Mouse (Mus musculus) heart, embryonic 12.5 days (tissue): ENCODE data around the gene Olfr212. TPM values are rescaled to one million over a fixed set of nuclear protein-coding genes. Genes with fewer than 3 reads are reported as not detected.
"Not testable (repeated sequence)": the region's sequence is repeated elsewhere in the genome, so short reads cannot be mapped to it uniquely, and the experiment has no call there.

ENCODE experiments used
- ATAC-seq: fragments of 200-750 bp; cut with Nextera tagmentation; 2 replicates; pipeline ENCODE4 v1.8.0; 2017; ENCODE audit warnings: moderate TSS enrichment, moderate library complexity; ENCODE audit not compliant: insufficient number of reproducible peaks, low FRiP score
- H3K27ac ChIP-seq: fragments of 300-500 bp; sonication (generic); 2 replicates; pipeline ENCODE4 v1.5.1; 2016; ENCODE audit warnings: mild to moderate bottlenecking, moderate library complexity; ENCODE audit not compliant: poor library complexity, severe bottlenecking
- H3K27me3 ChIP-seq: fragments of 300-500 bp; sonication (generic); replicated peaks from 2 replicates; pipeline ENCODE4 v1.6.1; 2016; ENCODE audit warnings: mild to moderate bottlenecking, moderate library complexity
- H3K36me3 ChIP-seq: fragments of 300-500 bp; sonication (generic); 2 replicates; pipeline ENCODE4 v1.6.1; 2016; ENCODE audit warnings: mild to moderate bottlenecking, moderate library complexity
- H3K4me1 ChIP-seq: fragments of 300-500 bp; sonication (generic); replicated peaks from 2 replicates; pipeline ENCODE4 v1.6.1; 2016; ENCODE audit warnings: mild to moderate bottlenecking
- H3K4me2 ChIP-seq: fragments of 300-500 bp; sonication (generic); 2 replicates; pipeline ENCODE4 v1.6.1; 2016; ENCODE audit warnings: mild to moderate bottlenecking, moderate library complexity
- H3K4me3 ChIP-seq: fragments of 300-500 bp; sonication (generic); 2 replicates; pipeline ENCODE4 v1.5.1; 2016; ENCODE audit warnings: mild to moderate bottlenecking
- H3K9ac ChIP-seq: fragments of 300-500 bp; sonication (generic); 2 replicates; pipeline ENCODE4 v1.6.1; 2016; ENCODE audit warnings: mild to moderate bottlenecking, moderate library complexity
- H3K9me3 ChIP-seq: fragments of 300-500 bp; sonication (generic); replicated peaks from 2 replicates; pipeline ENCODE4 v1.6.1; 2016; ENCODE audit warnings: mild to moderate bottlenecking, moderate library complexity
- WGBS: fragments of 180-500 bp; shearing (Covaris S2); methylation state at CpG from one replicate; pipeline ENCODE4 v1.1.7; 2016; 5-methylcytosine and 5-hydroxymethylcytosine counted together
- polyA plus RNA-seq: library from polyadenylated mRNA; unstranded; fragments of >200 nt; fragmentation: Nextera tagmentation; extraction: Ambion mirVana; gene quantifications from 2 replicates; pipeline ENCODE4 v1.2.1, GENCODE M21; 2016

Gene Olfr212
- not detected in 2 replicates for polyA plus RNA-seq

DNA sequence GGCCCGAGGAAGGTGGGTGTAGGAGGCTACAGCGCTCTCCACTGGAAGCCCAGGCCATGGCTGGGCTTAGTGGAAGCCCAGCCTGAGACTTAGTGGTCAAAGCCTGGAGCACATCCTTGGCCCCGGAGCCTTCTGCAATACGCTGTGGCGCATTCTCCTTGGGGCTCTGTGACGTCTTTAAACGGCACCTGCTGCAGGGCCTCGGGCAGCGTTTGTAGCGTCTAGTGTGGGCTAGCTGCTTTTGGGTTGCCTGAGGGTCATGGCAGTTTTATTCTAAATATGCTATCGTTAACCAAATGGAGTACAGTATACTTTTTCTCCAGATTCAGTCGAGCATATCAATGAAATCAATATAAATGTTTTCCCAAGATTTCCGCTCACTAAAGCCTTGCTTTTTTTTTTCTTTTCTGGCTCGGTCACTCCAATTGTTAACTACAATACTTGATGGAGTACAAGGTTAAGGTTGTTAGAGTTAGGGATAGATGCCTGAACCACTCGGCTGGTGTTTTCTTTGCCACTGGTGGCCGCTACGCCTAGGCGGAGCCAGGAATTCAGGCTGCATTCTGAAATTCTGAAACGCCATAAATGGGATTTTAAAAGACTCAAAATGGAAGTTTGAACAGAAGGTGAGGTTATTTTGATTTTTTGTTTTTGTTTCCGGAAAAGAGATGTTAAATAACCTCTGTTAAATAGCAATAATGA lies at the start of gene Olfr212:
Olfr212 (plus strand) TSS at position 215 of the 702 bp plus-strand sequence.
- H3K27me3 ChIP-seq, ATAC-seq, H3K36me3 ChIP-seq, H3K4me1 ChIP-seq, H3K4me3 ChIP-seq, H3K9ac ChIP-seq, H3K4me2 ChIP-seq, H3K27ac ChIP-seq: not testable (repeated sequence)
- peaks cover 31% of the 10 kb centered on the region for H3K9me3 ChIP-seq
- WGBS: 81% methylated on average over 20 of the region's 20 CpGs

DNA sequence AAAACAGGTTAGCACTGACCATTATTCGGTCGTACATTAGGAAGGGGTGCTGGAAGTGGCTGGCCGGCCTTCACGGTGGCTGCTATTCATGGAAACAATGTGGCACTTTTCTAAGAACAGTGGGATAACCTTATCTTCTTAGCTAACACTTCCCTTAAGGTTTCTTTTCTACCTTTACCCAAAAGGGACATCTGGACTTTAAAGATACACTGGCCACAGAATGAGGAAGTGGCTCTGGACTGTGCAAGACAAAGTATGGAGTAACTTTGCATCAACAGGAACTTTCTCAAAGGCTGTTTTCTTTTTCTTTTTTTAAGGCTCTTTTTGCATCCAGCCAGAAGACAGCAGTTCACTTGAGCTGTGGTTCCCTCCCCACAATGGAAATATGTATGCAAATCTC lies 47.6 kb upstream of the Olfr212 start:
- no peak for ATAC-seq
- Histone ChIP-seq H3K4me1 (0 out of 2 replicates have a peak, but pooled peaks cover 7% of the 10 kb centered on the region), H3K4me3 (no peak overlapping the region), H3K36me3 (no peaks in the 10 kb centered on the region), H3K27me3 (peaks cover 36% of the 10 kb centered on the region), H3K9ac (no peak overlapping the region), H3K9me3 (no peaks in the 10 kb centered on the region), H3K4me2 (no peak overlapping the region), H3K27ac (no peak overlapping the region)
- 48% methylated on average over 4 of the region's 4 CpGs for WGBS

DNA sequence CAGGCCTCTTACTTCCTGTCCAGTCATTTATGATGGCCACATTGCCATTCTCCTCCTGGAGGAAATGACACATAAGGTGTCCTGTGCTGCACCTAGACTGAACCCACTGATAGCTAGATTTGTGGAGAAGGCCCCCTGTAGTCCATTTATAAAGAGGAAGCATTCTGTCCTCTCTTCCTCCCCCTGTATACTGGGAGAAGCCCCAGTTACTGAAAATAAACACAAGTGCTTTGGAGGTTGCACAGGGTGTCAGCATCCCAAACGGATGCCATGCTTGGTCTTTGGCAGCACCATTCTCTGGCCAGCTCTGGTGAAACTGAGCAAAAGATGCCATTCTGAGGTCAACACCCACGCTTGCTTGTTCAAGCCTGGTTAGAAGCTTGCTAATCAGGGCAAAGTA lies 47.1 kb upstream of the Olfr212 start:
- ATAC-seq: no peak
- Histone ChIP-seq H3K4me2 (no peak overlapping the region), H3K4me3 (no peak overlapping the region), H3K27ac (no peak overlapping the region), H3K9me3 (no peaks in the 10 kb centered on the region), H3K36me3 (no peaks in the 10 kb centered on the region), H3K27me3 (peaks cover 36% of the 10 kb centered on the region), H3K9ac (no peak overlapping the region), H3K4me1 (0 out of 2 replicates have a peak, but pooled peaks cover 7% of the 10 kb centered on the region)
- 64% methylated on average over 2 of the region's 2 CpGs for WGBS

DNA sequence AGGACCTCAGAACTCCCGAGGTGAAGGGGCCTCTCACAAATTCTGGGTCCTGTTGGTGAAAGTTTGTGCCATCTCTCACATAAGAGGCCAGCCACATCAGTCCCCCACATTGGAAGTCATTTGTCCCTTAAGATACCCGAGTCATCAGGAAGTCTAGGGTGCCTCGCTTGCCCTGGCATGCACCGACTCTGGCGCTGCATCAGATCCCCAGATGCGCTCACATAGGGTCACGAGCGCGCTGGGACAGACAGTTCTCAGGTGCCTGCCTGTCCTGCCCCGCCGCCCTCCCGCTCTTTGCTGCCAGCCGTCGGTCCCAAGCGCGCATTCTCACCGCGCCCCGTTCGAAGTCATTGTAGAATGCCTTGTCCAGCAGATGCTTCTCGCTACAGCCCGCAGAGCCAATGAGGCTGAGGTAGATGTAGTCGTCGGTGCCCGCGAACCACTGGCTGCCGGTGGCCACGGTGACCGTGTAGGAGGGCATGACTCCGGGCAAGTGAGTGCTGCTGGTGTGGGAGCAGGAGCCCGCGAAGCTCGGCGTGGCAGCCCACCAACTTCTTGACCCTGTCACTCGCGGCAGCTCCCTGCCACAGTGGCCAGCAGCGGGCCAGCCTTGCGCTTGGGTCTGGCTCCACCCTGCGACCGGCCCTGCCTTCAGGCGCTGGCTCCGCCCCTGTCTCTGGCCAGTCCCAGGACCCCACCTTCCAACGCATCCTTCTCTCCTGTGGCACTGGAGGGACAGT lies 45.6 kb upstream of the Olfr212 start, which contains the start of gene Alox5:
Alox5 (minus strand) TSS at position 635 of the 740 bp plus-strand sequence.
- H3K27me3 ChIP-seq: peaks cover 36% of the 10 kb centered on the region
- H3K9ac ChIP-seq: peak within 1 kb of the TSS; percentile 51
- WGBS: 4% methylated on average over 43 of the region's 43 CpGs
- H3K4me3 ChIP-seq: peak within 1 kb of the TSS; percentile 49
- H3K4me1 ChIP-seq: 0 out of 2 replicates have a peak, but pooled peaks cover 7% of the 10 kb centered on the region
- no peaks in the 10 kb centered on the region for H3K36me3 ChIP-seq
- H3K4me2 ChIP-seq: peak within 1 kb of the TSS; percentile 85
- no peaks in the 10 kb centered on the region for H3K9me3 ChIP-seq
- H3K27ac ChIP-seq: no peak within 1 kb of the TSS
- ATAC-seq: no peak

DNA sequence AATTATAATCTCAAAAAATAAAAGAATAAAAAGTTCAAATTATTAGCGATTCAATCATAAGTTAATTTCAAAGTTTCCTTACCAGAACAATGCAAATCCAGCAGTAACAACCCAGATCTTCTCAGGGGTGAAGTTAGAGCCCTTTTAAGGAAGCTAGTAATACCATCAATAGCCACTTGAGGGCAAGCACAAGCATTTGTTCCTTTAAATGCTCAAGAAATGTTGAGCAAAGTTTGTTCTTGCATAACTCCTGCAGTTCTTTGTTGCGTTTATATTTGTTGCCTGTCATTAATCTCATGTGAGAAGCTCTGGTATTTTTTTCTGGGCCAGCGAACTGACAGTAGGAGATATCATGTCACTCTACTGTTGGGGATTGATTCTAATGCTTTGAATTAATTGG lies 38.2 kb upstream of the Olfr212 start:
- Histone ChIP-seq H3K4me2 (no peak overlapping the region), H3K9ac (no peak overlapping the region), H3K27me3 (0 out of 2 replicates have a peak, but pooled peaks cover under 1% of the 10 kb centered on the region), H3K4me1 (no peaks in the 10 kb centered on the region), H3K9me3 (no peaks in the 10 kb centered on the region), H3K4me3 (no peak overlapping the region), H3K36me3 (no peaks in the 10 kb centered on the region), H3K27ac (no peak overlapping the region)
- 33% methylated on average over 3 of the region's 3 CpGs for WGBS
- no peak for ATAC-seq

DNA sequence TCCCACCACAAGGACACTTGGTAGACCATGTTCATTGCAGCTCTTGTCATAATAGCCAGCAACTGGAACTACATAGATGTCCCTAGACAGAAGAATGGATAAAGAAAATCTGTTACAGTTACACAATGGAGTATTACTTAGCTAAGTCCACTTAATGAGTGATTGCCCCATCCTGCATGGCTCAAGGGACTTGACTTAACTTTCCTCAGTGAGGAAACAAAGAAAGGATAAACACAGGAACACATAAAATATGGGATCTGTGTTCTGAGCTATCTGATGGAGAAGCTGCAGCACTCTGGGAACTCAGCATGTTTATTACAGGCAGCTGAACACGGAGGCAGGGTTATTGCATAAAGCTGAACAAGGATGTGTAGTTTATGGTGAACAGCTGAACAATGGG lies 21.2 kb upstream of the Olfr212 start:
- H3K4me3 ChIP-seq: no peak overlapping the region
- no peaks in the 10 kb centered on the region for H3K36me3 ChIP-seq
- no peak overlapping the region for H3K27ac ChIP-seq
- H3K4me1 ChIP-seq: no peaks in the 10 kb centered on the region
- WGBS: 73% methylated on average over 1 of the region's 1 CpGs
- no peaks in the 10 kb centered on the region for H3K9me3 ChIP-seq
- no peak overlapping the region for H3K9ac ChIP-seq
- H3K4me2 ChIP-seq: no peak overlapping the region
- H3K27me3 ChIP-seq: no peaks in the 10 kb centered on the region
- no peak for ATAC-seq

DNA sequence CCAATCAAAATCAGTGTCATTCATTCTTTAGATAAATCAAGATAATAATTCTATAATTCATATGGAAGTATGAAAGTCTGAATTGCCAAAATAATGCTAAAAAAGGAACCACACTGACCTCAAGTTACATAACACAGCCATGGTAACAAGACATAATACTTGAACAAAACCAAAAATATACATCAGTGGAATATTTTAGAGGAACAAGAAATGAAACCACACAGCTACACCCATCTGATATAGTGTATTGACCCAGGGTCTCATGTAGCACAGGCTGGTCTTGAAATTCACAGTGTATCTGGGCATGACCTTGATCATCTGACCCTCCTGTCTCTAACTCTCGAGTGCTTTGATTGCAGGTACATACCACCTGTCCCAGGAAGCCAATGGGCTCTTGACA lies 19.5 kb upstream of the Olfr212 start:
- Histone ChIP-seq H3K27ac (no peak overlapping the region), H3K4me2 (no peak overlapping the region), H3K4me3 (no peak overlapping the region), H3K9ac (no peak overlapping the region), H3K9me3 (no peaks in the 10 kb centered on the region), H3K36me3 (no peaks in the 10 kb centered on the region), H3K4me1 (no peaks in the 10 kb centered on the region), H3K27me3 (peaks cover 5% of the 10 kb centered on the region; the same call in 1 of the 2 replicates)
- WGBS: 46% methylated on average over 1 of the region's 1 CpGs
- no peak for ATAC-seq

DNA sequence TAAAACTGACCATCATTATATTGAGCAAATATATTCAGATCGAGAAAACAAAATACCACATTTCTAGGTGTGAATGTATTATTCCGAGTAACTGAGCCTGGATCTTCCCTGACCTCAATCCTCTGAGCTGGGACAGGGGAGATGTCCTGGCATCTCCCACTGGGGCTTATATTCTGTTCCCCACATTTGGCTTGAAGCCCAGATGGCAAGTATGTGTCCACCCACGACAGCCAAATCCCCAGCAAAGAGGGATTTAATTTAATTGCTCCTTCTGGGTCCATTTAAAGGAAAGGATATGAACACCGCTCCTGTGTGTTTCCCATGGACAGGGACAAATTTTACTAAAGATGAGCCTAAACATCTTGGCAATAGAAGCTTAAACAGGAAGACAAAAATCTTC lies 17.5 kb upstream of the Olfr212 start, which contains the start of gene Olfr211:
Olfr211 (plus strand) TSS at position 301 of the 400 bp plus-strand sequence.
- H3K4me1 ChIP-seq: no peaks in the 10 kb centered on the region
- H3K4me3 ChIP-seq: no peak within 1 kb of the TSS
- H3K27ac ChIP-seq: no peak within 1 kb of the TSS
- ATAC-seq: no peak
- H3K9ac ChIP-seq: no peak within 1 kb of the TSS
- no peaks in the 10 kb centered on the region for H3K36me3 ChIP-seq
- no peaks in the 10 kb centered on the region for H3K9me3 ChIP-seq
- H3K27me3 ChIP-seq: peaks cover 5% of the 10 kb centered on the region; the same call in 1 of the 2 replicates
- WGBS: 73% methylated on average over 4 of the region's 4 CpGs
- H3K4me2 ChIP-seq: no peak within 1 kb of the TSS

DNA sequence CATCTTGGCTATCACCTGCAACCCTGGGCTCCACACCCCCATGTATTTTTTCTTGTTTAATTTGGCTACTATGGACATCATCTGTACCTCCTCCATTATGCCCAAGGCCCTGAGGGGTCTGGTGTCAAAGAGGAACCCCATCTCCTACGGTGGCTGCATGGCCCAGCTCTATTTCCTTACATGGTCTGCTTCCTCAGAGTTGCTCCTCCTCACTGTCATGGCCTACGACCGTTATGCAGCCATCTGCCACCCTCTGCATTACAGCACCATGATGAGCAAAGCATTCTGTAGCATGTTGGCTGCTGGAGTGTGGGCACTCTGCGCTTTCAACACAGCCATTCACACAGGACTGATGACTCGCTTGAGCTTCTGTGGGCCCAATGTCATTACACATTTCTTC lies 12.6 kb upstream of the Olfr212 start:
- no peak overlapping the region for H3K4me3 ChIP-seq
- no peak for ATAC-seq
- no peak overlapping the region for H3K27ac ChIP-seq
- H3K4me1 ChIP-seq: no peaks in the 10 kb centered on the region
- no peaks in the 10 kb centered on the region for H3K36me3 ChIP-seq
- no peak overlapping the region for H3K9ac ChIP-seq
- H3K9me3 ChIP-seq: no peaks in the 10 kb centered on the region
- peaks cover 5% of the 10 kb centered on the region; the same call in 1 of the 2 replicates for H3K27me3 ChIP-seq
- no peak overlapping the region for H3K4me2 ChIP-seq
- WGBS: 83% methylated on average over 5 of the region's 5 CpGs

DNA sequence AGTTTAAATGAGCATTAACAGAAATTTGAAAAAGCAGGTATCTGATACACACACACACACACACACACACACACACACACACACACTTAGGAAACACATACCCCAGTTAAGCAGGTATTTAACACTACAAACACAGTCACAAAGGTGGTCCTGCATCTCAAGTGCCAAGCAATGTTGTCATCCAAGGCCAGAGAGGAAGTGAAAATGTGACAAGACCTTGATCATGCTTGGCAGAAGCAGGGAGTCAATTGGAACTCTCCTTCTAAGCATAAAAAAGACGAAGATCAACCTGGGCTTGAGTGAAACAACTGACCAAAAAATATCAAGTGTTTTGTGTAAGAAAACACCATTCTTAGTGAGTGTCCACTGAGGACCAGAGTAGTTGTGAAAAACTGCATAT lies 10.4 kb upstream of the Olfr212 start:
- 76% methylated on average over 1 of the region's 1 CpGs for WGBS
- no peak overlapping the region for H3K4me2 ChIP-seq
- ATAC-seq: no peak
- H3K27me3 ChIP-seq: no peaks in the 10 kb centered on the region; the same call in 1 of the 2 replicates
- H3K4me1 ChIP-seq: no peaks in the 10 kb centered on the region
- H3K4me3 ChIP-seq: no peak overlapping the region
- no peak overlapping the region for H3K9ac ChIP-seq
- no peak overlapping the region for H3K27ac ChIP-seq
- H3K9me3 ChIP-seq: no peaks in the 10 kb centered on the region
- H3K36me3 ChIP-seq: no peaks in the 10 kb centered on the region

DNA sequence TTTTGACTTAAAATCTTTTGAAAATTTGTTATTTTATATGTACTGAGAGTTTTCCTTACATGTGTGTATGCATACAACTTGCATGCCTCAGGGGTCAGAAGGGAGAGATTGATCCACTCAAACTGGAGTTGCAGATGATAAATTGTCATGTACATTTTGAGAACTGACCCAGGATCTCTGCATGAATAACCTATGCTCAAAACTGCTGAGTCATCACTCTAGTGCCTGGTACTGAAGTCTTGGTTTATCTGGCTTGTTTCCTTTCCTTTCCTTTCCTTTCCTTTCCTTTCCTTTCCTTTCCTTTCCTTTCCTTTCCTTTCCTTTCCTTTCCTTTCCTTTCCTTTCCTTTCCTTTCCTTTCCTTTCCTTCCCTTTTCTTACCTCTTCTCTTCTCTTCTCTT lies 8.5 kb downstream of the Olfr212 start:
- H3K27me3 ChIP-seq: no peaks in the 10 kb centered on the region
- no peak for ATAC-seq
- no peaks in the 10 kb centered on the region for H3K9me3 ChIP-seq
- no peak overlapping the region for H3K27ac ChIP-seq
- no peak overlapping the region for H3K9ac ChIP-seq
- no peaks in the 10 kb centered on the region for H3K4me1 ChIP-seq
- no peaks in the 10 kb centered on the region for H3K36me3 ChIP-seq
- H3K4me2 ChIP-seq: no peak overlapping the region
- no peak overlapping the region for H3K4me3 ChIP-seq
